Mouse (Mus musculus): ENCODE measurements around the gene Galnt6. TPM values are rescaled to one million over a fixed set of nuclear protein-coding genes. Genes with fewer than 3 reads are reported as not detected.

The Galnt6 gene
- total RNA-seq, 2 experiments from 2014 or later = 0.47 to 0.69 TPM

DNA sequence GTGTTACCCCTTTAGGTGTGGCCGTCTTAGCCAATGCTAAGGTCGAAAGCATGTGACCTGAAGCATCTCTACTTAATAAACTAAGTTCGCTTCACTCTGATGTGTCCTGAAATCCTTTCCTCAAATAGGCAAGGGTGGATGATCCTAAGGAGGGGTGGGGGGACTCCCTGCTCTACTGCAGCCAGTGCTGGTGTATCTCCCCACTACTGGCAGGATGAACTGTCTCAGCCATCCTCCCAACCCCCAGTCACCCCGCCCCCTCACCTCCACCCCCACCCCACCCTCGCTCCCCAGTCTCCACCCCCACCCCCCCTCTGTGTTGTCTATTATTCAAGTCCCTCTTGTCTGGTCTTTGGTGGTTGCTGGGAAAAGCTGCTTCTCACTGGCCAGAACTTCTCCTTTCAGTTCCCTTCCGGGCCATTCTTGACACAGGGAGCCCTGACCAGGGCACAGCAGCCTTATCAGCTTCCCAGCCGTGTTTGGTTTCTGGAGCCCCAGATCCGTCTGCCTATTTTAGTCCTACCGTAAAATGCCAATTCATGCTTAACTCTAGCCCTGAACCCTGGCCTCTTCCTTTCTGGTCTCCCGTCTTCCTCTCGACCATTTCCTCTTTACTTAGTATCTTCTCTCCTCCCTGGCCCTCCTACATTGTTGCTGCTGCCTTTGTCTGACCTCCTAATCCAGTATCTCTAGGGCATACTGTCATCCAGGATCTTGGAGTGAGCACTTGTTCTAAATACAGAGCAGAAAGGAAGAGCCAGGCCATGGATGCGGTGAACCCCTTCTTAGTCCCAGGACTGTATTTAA lies 55.4 kb downstream of the Galnt6 start:
- DNase-seq (ENCODE audit: extremely low spot score in 1 of 2, low spot score in 2 of 2) = no peak

DNA sequence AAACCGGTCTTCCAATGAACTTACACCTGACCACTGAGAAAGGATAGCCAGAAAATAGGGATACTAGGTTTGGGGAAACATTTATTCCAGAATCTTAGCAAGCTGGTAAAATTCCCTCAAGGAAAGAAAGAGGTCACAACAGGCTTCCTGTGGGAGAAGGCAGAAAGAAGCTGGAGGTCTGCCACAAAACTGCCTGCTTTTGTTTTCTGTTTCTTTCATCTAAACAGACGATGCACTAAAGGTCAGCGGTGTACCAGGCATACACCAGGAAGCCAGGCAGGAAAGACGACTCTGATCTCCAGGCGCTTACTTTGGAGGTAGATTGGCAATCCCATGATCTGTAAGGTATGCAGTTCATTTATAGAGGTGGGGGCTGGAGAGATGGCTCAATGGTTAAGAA lies 58.3 kb downstream of the Galnt6 start:
- DNase-seq (ENCODE audit: extremely low spot score in 1 of 2, low spot score in 2 of 2) = no peak
- intact Hi-C loops (cut with DNase I) = no loop called here

More for the DNA sequence above, 55.4 kb downstream of the Galnt6 start:
- intact Hi-C loops (cut with DNase I) = no loop called here

DNA sequence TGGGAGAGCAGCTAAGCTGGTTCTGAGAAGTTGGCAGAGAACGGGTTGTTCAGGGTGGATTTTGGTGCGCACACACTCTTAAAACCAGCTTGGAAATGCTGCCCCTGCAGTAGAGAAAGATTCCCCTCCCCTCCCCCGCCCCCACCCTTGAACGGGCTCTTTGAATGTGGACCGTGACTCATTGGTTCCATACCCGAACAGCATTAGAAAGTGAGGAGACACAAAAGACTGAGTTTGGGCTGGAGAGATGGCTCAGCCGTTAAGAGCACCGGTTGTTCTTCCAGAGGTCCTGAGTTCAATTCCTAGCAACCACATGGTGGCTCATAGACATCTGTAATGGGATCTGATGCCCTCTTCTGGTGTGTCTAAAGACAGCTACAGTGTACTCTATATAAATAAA lies 59.2 kb downstream of the Galnt6 start:
- DNase-seq (ENCODE audit: extremely low spot score in 1 of 2, low spot score in 2 of 2) = no peak
- intact Hi-C loops (cut with DNase I) = no loop called here

DNA sequence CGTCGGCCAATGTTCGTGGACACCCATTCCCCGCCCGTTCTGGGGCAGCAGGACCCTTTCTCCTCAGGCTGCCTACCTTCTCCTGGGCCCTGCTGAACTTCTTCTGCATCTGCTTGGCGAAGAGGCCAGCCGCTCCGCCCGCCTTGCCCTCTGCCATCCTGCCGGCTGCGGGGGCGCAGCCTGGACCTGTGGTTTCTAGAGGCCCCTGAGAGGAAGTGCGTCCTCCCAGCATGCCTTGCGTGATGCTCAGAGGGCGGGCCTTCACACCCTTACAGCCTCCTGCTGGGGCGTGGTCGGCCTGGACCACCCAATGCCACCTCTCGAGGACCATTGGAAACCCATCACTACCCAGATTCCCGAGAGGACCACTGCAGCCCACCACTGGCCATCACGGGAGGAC lies 59.8 kb downstream of the Galnt6 start, which contains the start of gene Bin2:
TSS of gene Bin2 (minus strand) at position 217 of the 400 bp plus-strand sequence.
- intact Hi-C loops (cut with DNase I) = no loop called here
- DNase-seq (ENCODE audit: extremely low spot score in 1 of 2, low spot score in 2 of 2) = peak in 1 of 2 experiments; percentile 59

DNA sequence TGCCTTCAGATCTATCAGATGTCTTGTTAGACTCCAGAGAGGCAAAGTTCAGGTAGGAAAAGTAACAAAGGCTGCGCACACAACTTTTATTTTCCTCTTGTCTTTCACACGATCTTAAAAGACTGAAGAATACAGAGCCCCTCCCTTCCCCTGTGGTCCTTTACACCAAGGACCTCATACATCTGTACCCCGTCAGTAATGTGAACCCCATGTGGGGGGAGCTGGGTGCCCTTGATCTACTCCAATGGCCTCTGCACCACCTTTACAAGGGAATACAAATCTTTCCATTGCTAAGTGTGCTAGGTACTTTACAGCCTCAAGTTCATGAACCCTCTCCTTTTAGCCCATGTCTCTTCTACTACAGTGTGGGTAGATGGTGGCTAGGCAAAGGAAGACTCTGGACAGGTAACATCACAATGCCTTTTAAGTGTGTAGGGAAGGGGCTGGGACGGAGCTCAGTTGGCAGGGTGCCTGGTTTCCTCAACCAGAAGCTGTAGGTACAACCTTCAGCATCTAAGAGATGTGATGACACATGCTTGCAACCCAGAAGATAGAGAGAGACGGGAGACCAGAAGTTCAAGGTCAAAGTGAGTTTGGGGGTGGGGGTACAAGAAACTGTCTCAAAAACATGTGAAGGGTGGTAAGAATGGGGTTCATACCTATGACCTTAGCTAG lies 61.2 kb downstream of the Galnt6 start:
- intact Hi-C loops (cut with DNase I) = no loop called here
- DNase-seq (ENCODE audit: extremely low spot score in 1 of 2, low spot score in 2 of 2) = no peak

DNA sequence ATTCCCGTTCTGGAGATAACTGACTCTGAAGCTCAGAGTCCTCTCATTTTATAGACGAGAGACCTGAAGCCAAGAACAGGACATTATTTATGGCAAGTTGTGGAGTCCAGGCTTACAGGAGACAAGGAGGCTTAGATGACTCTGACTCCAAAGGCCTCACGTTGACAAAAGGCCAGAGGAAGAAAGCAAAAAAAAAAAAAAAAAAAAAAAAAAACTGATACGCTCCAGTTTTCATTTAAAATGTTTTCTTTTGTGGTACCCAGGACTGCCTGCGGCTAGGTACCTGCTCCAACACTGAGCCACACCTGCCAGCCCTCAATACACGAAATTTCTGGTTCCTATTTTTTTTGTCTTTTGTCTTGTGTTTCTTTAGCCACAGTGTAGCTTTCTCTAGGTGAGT lies 61.8 kb downstream of the Galnt6 start:
- no peak for DNase-seq (ENCODE audit: extremely low spot score in 1 of 2, low spot score in 2 of 2)
- intact Hi-C loops (cut with DNase I) = no loop called here

DNA sequence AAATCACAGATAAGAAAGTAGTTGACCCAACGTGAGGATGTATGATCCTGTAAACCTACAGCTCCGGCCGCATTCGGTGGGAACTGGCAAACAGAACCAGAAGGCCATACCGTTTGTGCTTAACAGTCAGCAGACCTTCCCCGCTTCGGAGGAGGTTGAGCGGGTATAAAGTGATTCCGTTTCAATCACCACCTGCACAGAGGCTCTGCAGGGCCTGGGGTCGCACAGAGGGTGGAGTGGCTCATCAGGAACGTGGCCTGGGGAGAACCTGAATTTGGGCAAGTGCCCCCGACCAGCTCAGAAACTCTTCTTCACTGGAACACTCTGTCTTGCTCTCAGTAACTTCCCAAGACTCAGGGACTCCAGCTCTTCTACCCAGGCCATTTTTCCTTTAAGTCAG lies 62.3 kb downstream of the Galnt6 start:
- intact Hi-C loops (cut with DNase I) = no loop called here
- no peak for DNase-seq (ENCODE audit: extremely low spot score in 1 of 2, low spot score in 2 of 2)

DNA sequence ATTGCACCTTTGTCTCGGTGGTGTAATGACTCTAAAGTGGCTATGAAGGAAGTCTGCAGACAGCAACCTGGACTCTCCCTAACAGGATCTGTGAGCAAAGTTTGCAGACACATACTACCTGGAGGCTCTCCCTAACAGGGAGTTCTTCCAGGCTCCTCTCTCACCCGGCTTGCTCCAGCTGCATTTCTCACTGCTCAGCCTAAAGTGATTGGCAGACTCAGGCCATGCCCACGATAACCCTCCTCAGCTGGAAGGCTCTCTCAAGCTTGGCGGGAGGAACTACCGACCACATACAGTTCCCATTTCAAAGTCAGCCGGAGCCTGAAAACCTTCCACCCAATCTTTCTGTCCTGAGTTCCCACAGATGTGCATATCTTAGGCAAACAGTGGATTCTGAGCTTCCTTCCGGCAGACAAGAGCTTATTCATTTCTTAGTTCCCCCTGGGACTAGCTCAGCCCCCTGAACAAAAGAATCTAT lies 62.9 kb downstream of the Galnt6 start:
- DNase-seq (ENCODE audit: extremely low spot score in 1 of 2, low spot score in 2 of 2) = no peak
- intact Hi-C loops (cut with DNase I) = no loop called here

DNA sequence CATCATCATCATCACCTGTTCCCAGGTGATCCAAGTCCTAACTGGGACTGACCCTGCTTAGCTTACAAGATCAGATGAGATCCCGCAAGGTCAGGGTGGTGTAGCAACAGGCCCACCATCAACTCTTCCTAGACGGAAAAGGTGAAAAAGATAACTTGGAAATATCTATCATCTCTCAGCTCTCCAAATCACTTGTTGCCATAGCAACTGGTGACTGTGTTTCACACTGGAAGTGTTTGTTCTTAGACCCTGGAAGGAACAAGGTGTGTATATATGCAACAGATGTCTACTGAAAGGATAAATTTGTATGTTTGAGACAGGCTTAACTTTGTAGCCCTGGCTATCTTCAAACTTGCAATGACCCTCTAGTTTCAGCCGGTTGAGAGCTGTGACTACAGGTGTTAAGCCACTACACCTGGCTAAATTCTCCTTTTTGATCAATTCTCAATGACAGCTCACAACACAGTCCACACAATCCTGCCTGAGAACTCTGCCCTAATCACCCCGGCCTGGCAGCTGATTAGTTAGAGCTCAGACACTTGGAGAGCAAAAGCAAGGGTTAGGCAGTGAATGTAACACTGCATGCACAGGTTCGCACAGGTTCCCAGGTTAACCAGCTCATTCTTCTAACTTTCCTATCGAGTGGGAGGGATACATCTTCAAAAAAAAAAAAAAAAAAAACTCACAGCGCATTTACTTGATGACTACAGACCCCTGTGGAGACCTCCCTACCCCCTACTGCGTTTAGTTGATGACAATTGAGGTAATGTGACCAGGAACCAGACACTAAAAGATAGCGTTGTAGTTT lies 63.6 kb downstream of the Galnt6 start:
- intact Hi-C loops (cut with DNase I) = no loop called here

DNA sequence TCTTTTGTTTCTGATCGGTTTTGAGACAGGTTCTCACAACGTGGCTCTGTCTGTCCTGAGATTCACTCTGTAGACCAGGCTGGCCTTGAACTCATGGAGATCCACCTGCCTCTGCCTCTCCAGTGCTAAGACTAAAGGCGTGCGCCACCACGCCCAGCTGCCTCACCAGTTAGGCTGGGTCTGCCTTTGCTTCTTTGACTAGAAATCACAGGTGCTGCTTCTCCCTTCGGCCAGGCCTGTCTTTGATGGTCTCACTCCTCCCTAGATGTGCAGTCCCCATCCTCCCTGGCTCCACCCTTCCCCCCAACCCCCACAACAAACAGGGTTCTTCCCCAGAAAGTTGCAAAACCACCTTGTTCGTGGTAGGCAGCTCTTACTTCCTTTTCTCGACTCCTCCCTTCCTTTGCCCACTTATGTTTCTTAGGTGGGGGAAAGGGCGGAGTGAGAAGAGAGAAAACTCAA lies 64.3 kb downstream of the Galnt6 start:
- intact Hi-C loops (cut with DNase I) = no loop called here
- no peak for DNase-seq (ENCODE audit: extremely low spot score in 1 of 2, low spot score in 2 of 2)

More for the DNA sequence above, 63.6 kb downstream of the Galnt6 start:
- no peak for DNase-seq (ENCODE audit: extremely low spot score in 1 of 2, low spot score in 2 of 2)

DNA sequence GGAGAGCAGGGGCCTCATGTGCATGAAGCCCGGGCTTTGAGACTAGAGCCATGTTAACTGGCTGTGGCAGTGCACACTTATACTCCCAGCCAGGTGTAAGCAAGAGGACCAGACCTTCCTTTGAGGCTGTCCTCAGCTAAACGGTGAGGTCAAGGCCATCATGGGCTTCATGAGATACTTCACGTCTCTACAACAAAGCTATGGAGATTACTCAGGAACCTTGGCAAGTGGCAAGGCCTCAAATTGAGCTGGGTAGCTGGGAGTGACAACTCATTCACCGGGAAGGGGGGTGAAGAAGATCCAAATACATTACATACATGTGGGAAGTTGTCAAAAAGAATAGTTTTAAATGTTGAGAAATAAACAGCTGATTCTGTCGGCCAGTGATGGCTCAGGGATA lies 68.4 kb downstream of the Galnt6 start:
- intact Hi-C loops (cut with DNase I) = no loop called here
- no peak for DNase-seq (ENCODE audit: extremely low spot score in 1 of 2, low spot score in 2 of 2)

DNA sequence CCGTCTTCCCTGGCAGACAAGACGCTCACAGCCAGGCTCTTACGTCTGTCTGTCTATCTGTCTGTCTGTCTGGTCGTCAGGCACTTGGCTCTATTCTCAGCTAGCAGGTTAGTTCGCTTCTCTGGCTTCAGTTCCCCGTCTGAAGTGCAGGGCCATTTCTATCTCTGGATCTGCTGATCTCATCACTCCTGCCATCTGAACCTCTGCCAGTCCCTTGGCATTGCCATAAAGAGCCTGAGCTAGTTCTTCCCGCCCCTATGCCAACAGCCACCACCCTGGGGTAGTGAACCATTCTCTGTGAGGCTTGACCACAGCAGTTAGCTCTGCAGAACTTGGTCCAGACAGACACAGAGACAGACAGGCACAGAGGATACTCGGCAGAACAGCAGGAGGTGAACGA lies 68.9 kb downstream of the Galnt6 start:
- DNase-seq (ENCODE audit: extremely low spot score in 1 of 2, low spot score in 2 of 2) = peak in 1 of 2 experiments; percentile 38
- intact Hi-C loops (cut with DNase I) = no loop called here

DNA sequence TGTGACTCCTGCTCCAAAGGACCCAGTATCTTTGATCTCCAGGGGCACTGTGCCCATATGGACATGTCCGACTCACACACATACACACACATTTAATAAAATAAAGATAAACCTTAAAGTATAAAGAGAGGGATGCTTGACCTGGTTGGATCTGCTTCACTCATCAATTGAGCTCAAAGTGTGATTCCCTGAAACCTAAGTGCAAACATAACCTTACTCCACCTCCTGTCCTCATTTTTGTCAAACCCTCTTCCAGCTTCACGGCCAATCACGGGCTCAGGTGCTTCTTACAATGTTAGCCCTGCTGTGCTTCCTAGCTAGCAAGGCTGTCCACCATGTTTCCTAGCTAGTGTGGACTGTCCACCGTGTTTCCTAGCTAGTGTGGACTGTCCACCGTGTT lies 74.0 kb downstream of the Galnt6 start:
- intact Hi-C loops (cut with DNase I) = no loop called here
- DNase-seq (ENCODE audit: extremely low spot score in 1 of 2, low spot score in 2 of 2) = no peak

DNA sequence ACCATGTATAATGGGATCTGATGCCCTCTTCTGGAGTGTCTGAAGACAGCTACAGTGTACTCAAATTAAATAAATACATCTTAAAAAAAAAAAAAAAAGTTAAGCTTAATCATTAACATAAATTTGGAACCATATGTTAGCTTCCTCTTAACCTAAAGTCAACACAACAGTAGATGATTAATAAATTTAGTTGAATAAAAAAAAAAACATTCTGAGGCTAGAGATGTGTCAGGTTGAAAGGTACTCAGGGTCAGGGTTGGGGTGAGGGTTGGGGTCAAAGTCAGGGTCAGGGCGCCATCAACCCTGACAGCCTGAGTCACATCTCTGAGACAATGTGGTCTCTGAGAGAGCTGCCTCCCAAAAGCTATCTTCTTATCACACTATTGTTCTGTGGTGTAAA lies 74.9 kb downstream of the Galnt6 start:
- DNase-seq (ENCODE audit: extremely low spot score in 1 of 2, low spot score in 2 of 2) = no peak
- intact Hi-C loops (cut with DNase I) = no loop called here

DNA sequence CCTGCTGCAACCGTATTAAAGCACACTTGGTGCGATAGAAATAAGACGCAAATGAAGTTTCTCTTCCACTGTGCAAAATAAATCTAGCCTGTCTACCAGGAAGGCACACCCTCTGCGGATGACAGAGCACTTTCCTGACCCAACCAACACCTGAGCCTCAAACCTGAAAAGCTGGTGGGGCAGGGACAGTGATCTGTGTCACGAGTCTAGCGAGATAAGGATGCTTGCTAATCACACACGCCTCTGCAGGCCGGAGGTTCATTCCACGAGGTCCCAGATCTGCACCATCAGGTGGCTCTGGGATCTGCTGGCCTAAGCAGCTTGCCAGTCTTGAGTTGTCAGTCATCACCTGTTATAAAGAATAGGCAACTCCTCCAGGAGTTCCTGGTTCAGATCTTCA lies 77.6 kb downstream of the Galnt6 start:
- DNase-seq (ENCODE audit: extremely low spot score in 1 of 2, low spot score in 2 of 2) = no peak
- intact Hi-C loops (cut with DNase I) = no loop called here

DNA sequence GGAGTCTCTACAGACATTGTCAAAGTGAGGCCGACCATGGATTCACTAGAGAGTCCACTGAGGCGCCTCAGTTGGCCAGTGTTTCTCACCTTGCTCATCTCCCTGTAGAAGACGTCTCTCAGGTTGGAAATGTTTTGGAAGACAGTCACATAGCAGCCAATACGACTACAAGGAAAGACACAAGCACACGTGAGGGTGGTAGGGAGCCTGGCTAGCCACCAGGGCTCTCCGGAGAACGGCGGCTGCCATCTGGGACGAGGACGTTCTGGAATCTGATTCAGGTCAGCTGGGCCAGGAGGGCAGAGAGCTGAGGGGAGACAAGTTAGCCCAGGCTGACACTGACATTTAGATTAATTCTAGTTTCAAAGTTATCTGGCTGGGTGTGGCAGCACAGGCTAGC lies 79.1 kb downstream of the Galnt6 start:
- no peak for DNase-seq (ENCODE audit: extremely low spot score in 1 of 2, low spot score in 2 of 2)

DNA sequence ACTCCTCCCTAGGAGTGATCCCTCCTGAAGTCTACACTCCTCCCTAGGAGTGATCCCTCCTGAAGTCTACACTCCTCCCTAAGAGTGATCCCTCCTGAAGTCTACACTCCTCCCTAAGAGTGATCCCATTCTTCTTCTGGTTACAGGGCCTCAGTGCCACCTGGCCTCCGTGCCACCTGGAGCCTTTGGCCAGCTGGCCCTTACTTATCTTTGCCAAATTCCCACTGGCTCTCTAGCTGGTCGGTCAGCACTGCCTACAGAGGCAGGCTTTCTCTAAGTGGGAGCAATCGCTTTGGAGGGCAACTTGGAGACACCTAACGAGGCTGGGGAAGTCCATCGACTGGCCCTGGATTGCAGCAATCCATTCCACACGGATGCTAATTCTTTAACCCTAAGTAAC lies 83.0 kb downstream of the Galnt6 start:
- no peak for DNase-seq (ENCODE audit: extremely low spot score in 1 of 2, low spot score in 2 of 2)
- intact Hi-C loops (cut with DNase I) = no loop called here

More for the DNA sequence above, 79.1 kb downstream of the Galnt6 start:
- intact Hi-C loops (cut with DNase I) = no loop called here

DNA sequence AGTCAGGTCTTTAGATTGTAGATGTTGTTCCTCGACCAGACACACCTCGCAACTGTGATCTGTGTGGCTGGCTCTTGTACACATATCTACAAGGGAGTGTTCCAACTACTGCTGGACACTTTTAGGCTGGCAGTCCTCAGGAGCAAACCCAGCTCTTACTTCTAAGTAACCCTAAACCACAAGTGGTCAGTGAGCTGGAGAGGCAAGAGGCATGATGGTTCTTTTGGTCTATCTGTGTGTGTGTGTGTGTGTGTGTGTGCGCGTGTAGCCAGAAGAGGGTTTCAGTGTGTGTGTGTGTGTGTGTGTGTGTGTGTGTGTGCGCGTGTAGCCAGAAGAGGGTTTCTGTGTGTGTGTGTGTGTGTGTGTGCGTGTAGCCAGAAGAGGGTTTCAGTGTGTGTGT lies 86.7 kb downstream of the Galnt6 start:
- intact Hi-C loops (cut with DNase I) = no loop called here
- no peak for DNase-seq (ENCODE audit: extremely low spot score in 1 of 2, low spot score in 2 of 2)

Data from left cerebral cortex, postnatal 10 days (tissue).